Mouse (Mus musculus) 3134 (cell line): Measurements from ENCODE around the gene Slc11a2.

Experiments
- DNase-seq: peaks from one replicate; pipeline ENCODE4 v3.0.0-alpha.2; 2011; ENCODE audit warnings: low spot score; ENCODE audit not compliant: insufficient read length; ENCODE audit errors: extremely low read depth

The Slc11a2 gene

GRCm38 (mm10) chr15:100424396-100425122, at the start of gene Slc11a2:
Gene Slc11a2, minus strand, starts transcription at chr15:100425072.
- DNase-seq: no peak

GRCm38 (mm10) chr15:100473926-100474503, 49.1 kb upstream of the Slc11a2 start:
- no peak for DNase-seq

- DNase-seq: no peak
These were observed 45.2 kb upstream of the Slc11a2 start for GRCm38 (mm10) chr15:100470037-100470436.

GRCm38 (mm10) chr15:100469189-100469545, 44.3 kb upstream of the Slc11a2 start:
- DNase-seq: no peak

- peak; percentile 76 for DNase-seq
These were observed 43.7 kb upstream of the Slc11a2 start, which contains the start of gene Letmd1 for GRCm38 (mm10) chr15:100468295-100469188. Gene Letmd1, plus strand, starts transcription at chr15:100469023.

GRCm38 (mm10) chr15:100467738-100468137, 42.9 kb upstream of the Slc11a2 start:
- DNase-seq: no peak

- no peak for DNase-seq
These were observed 40.6 kb upstream of the Slc11a2 start for GRCm38 (mm10) chr15:100465432-100465831.

GRCm38 (mm10) chr15:100463712-100464111, 38.8 kb upstream of the Slc11a2 start:
- no peak for DNase-seq

- no peak for DNase-seq
These were observed 37.2 kb upstream of the Slc11a2 start for GRCm38 (mm10) chr15:100462086-100462485.

GRCm38 (mm10) chr15:100461646-100462045, 36.8 kb upstream of the Slc11a2 start:
- no peak for DNase-seq

- no peak for DNase-seq
These were observed 36.1 kb upstream of the Slc11a2 start for GRCm38 (mm10) chr15:100460942-100461341.

- DNase-seq: no peak
These were observed 33.2 kb upstream of the Slc11a2 start for GRCm38 (mm10) chr15:100458055-100458454.

GRCm38 (mm10) chr15:100457340-100457739, 32.5 kb upstream of the Slc11a2 start:
- DNase-seq: no peak

GRCm38 (mm10) chr15:100456356-100456991, 31.6 kb upstream of the Slc11a2 start:
- DNase-seq: no peak

GRCm38 (mm10) chr15:100452486-100452885, 27.6 kb upstream of the Slc11a2 start:
- DNase-seq: no peak

GRCm38 (mm10) chr15:100451245-100451644, 26.4 kb upstream of the Slc11a2 start:
- peak; percentile 57 for DNase-seq

- no peak for DNase-seq
These were observed 24.6 kb upstream of the Slc11a2 start for GRCm38 (mm10) chr15:100449495-100449894.

- no peak for DNase-seq
These were observed 23.7 kb upstream of the Slc11a2 start for GRCm38 (mm10) chr15:100448572-100448971.

GRCm38 (mm10) chr15:100446887-100447286, 22.0 kb upstream of the Slc11a2 start:
- no peak for DNase-seq

GRCm38 (mm10) chr15:100443126-100443922, 18.5 kb upstream of the Slc11a2 start:
- DNase-seq: no peak
